Mouse (Mus musculus) stomach, adult 2 months (tissue): ENCODE data around the gene Slco1b2. TPM values are rescaled to one million over a fixed set of nuclear protein-coding genes. Genes with fewer than 3 reads are reported as not detected.

Source experiments
- polyA plus RNA-seq: library from polyadenylated mRNA; depleted of rRNA; stranded (reverse); fragments of >200 nt; gene quantifications from 2 replicates; pipeline ENCODE4 v1.2.3, GENCODE M21; 2012; rRNA removed

Gene Slco1b2
- not detected in 2 replicates for polyA plus RNA-seq

DNA sequence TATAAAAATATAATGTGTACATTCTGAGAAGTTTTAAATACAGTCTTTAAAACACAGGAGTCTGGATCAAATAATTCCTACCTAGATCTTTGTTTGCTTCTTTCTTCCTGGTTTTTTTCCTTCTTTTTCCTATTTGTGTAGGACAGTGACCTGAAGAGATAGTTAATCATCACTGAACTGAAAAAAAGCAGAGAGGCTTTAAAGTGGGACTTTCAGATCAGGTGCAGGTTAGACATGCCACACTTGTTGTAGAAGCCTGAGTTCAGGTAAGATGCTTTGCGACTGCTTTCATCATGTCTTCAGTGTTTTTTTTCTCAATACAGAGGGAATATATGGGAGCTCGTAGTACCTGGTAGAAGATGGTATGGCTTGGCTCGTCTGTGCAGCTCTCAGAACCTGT lies at the start of gene Slco1b2:
Slco1b2 (plus strand) TSS at position 228 of the 400 bp plus-strand sequence.

Other genes starting within 250 kb of the Slco1b2 start
- gene Slco1c1, start 105.2 kb upstream of the Slco1b2 start, polyA plus RNA-seq = not detected in 2 replicates
- not detected in 2 replicates for gene Gm5724, start 144.3 kb downstream of the Slco1b2 start, polyA plus RNA-seq
- not detected in 2 replicates for gene Slco1a4, start 226.7 kb downstream of the Slco1b2 start, polyA plus RNA-seq